Mouse (Mus musculus) lung, postnatal 14 days (tissue): ENCODE measurements around the gene Epb41l1.
"Not testable (repeated sequence)": the region's sequence is repeated elsewhere in the genome, so short reads cannot be mapped to it uniquely, and the experiment has no call there.

Source experiments
- DNase-seq: peaks from one replicate; pipeline ENCODE4 v3.0.0; 2021

The Epb41l1 gene

DNA sequence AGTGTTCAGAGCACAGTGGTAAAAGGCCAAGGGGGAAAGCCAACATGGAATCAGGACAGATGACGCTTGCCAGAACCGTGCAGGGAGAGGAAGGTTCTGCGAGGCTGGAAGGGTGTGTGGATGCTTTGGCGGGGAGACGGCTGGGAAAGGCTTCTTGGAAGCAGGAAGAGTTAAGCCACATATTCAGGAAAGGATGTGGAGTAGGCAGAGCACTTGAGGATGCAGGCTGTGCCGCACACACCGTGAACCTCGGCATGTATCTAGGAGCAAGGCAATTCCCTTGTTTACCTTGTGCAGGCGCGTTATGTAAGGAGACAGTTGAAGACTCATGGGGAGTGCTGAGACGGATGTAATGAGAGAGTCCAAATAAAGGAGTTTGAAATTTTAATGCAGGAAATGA is 69.5 kb downstream of the Epb41l1 start:
- DNase-seq: no peak

DNA sequence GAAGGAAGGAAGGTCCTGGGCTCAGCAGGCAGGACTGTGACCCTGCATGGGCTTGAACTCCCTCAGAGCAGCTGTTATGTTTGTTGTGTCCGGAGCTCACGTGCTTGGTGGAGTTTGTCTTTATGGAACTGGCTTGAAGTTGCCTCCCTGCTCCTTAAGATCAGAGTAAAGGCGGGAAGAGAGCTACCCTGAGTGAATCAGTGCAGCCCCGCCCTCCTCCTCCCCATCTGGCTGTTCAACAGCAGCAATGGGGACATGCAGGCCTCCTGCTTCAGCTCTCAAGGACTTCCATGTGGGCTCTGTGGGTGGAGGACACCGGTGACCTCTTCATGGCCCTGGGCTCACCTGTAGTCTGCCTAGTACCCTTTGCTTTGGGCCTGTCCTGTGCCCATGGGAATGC is 71.1 kb downstream of the Epb41l1 start:
- DNase-seq: no peak

DNA sequence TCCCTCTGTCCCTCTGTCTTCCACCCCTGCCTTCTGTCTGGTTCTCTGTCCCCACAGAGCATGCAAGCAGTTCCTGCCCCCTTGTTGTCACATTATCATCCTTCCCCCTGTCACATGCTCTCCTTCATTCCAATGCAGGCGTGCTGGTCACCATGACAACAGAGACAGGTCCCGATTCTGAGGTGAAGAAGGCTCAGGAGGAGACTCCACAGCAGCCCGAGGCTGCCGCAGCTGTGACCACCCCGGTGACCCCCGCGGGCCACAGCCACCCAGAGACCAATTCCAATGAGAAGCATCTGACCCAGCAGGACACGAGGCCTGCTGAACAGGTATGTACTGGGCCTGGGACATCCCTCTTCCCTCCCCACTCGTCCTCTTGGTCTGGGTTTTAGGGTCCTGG is 73.1 kb downstream of the Epb41l1 start:
- DNase-seq: no peak

DNA sequence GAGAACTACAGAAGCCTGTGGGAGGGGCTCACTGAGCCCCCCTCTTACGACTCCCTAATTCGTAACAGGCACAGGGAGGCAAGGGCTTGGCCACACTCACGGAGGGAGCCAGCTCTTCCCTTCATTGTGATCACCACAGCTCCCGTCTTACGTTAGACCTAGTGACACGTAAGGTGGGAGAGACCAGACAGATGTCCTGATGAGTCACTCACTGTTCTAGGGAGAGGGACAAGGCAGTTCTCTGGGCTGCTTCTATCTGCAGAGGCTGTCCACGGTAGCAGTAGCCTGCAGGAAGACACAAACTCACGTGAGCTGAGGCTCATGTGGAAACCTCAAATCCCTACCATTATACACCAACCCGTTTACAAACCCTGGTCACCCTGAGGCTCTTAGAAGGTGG is 73.8 kb downstream of the Epb41l1 start:
- no peak for DNase-seq

DNA sequence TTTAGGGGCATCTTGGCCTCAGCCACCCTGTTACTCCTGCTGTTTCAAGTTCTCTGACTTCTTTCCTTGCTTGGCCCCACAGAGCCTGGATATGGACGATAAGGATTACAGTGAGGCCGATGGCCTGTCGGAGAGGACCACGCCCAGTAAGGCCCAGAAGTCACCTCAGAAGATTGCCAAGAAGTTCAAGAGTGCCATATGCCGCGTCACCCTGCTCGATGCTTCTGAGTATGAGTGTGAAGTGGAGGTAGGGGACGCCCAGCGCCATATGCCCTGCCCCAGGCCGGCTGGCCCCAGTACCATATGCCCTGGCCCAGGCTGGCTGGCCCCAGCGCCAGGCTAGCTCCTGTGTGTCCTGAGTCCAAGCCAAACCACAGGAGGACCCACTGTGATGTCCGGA is 74.2 kb downstream of the Epb41l1 start:
- no peak for DNase-seq

DNA sequence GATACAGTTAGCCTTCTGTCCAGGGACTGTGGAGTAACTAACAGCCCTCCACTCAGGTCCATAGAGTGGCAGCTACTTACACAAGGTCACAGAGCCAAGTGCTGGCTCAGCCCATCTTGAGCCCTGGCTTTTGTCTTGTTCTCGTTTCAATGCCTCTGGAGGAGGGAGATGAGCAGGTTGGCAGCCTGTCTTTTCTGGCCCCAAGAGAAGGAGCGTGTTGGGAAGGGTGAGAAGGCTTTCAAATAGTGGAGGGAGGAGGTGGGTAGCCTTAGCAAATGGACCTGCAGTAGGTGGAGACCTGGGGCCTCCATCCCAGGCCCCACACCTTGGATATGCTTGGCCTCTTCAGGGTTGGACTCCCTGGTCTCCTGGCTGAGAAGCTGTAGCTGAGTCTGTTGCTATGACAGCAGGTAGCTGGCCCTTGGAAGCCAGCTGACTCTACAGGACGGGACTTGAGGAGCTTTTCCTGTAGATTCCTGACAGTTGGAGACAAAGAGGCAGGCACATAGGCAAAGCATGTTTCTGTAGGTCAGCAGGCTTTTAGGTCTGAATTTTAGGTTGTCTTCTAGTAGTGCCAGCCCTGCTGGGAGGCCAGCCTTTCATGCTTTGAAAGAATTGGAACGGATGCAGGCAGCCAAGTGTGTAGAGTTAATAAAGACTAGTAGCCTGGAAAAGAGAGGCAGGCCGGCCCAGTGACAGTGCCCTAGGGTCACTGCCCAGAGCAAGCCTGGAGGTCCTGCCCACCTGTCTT is 76.3 kb downstream of the Epb41l1 start:
- no peak for DNase-seq

DNA sequence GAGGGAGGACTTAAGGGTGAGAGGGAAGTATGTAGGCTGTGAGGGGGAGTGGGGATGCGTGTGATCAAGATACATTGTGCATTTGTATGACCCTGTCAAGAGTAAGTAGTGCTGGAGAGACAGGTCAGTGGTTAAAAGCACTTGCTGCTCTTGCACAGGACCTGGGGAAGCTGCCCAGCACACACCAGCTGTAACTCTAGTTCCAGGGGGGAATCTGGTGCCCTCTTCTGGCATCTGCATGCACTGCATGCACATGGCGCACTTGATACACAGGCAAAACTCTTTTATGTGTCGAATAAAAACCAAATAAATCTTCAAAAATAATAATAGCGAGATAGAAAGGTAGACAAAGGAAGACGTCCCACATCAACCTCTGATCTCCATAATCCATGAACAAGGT is 77.2 kb downstream of the Epb41l1 start:
- peak; percentile 67 for DNase-seq

DNA sequence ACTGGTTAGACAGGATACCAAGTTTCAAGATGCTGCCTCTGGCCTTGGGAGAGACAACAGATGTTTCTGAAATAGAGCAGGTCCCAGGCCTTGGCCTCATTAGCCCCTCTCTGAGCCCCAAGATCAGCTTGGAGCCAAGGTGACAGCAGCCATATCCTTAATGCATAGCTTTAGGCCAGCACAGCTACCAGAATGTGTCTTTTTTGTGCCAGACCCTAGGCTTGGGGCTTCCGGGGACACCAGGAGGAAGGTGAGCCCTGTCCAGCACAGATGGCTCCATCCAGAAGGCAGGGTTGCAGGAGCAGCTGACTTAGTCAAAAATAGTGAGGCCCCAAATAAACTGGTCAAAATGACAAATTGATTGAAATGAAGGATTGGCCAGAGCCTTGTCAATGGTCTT is 80.3 kb downstream of the Epb41l1 start:
- DNase-seq: no peak

DNA sequence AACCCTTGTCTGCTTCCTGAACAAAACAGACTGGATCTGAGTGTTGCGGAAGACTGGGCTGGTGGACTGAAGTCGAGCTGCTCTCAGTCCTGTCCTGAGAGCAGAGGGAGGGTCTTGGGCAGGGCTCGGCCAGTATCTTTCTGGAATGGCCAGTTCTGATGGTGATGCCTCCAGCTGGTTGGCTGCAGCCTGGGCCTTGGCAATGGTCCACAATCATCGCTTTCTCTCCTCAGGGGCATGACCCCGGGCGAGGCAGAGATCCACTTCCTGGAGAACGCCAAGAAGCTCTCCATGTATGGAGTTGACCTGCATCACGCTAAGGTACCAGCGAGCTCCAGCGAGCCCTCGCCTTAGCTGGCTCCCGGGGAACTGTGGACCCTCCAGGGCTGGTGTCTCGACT is 84.8 kb downstream of the Epb41l1 start:
- peak; percentile 78 for DNase-seq

DNA sequence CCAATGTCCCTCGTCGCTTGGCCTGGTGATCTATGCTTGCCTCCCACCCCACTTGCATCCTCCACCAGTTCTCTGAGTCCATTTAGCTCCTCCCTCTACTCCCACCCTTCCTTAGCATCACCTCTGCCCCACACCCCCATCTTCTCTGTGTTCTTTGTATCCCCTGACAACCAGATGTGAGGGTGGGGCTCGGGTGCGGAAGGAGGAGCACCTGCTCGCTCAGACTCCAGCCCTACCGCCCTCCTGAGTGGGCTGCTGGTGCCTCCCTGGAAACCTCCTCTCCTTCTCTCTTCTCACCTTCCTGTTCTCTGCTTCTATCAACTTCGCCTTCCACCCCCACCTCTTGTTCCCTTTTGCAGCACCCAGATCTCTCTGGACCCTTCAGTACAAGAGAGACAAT is 91.3 kb downstream of the Epb41l1 start:
- no peak for DNase-seq

DNA sequence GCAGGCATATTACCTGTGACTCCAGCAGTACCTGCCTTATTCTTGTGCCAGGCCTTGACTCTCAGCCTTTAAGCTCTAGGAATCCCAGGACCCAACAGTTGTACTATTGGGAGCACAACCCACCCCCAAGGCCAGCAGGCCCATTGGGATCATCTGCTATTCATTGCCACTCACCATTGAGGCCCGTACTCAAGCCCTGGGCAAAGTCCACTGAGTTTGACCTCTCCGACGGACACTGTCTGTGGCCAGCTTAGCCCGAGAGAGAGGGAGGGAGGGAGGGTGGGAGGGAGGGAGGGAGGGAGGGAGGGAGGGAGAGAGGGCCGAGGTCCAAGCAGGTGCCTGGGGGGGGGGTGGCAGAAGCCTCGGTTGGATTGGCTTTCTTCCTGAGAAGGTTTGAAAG is 91.9 kb downstream of the Epb41l1 start:
- no peak for DNase-seq

DNA sequence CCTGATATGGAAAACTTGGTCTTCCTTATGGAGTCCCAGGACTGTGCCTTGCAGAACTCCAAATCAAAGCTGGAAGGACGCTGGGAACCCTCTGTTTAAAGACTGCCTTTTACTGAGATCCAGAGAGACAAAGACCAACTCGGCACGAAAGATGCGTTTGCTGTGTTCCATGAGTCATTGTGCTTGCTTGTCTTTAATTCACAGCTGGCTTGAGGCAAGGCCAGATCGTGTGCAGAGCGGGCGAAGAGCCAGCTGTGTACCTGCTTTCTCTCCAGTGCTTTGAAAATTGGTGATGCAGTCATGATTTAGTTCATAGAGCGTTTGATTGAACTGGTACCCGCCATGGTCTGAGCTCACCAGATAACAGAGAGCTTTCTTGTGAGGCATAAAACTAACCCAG is 94.4 kb downstream of the Epb41l1 start:
- DNase-seq: no peak

DNA sequence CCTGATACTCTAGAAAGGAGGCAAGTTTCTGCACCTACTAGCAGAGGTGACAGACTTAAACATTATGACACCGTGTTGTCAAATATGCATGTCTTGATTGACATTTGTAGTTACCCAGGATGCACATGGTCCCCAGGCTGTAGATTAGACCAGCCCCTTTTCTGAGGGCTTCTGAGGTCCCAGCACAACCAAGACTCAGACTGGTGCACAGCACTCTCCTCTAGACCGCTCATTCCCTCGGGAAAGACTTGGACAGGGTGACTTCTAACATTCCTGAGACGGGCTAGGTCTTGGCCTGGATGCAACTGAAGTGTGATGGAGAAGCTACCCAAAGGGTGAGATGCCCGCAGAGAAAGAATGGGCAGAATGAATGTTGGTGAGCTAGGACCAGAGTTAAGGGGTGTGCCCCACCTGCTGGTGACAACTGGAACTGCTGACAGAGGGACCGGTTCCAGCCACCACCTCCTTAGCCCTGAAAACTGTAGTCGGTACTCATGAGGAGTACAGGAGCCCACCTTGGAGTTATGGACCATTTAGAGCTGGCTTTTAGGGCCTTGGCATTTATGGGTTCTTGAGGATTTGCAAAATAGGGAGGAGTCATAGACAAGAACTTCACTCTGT is 95.0 kb downstream of the Epb41l1 start:
- DNase-seq: peak; percentile 82

DNA sequence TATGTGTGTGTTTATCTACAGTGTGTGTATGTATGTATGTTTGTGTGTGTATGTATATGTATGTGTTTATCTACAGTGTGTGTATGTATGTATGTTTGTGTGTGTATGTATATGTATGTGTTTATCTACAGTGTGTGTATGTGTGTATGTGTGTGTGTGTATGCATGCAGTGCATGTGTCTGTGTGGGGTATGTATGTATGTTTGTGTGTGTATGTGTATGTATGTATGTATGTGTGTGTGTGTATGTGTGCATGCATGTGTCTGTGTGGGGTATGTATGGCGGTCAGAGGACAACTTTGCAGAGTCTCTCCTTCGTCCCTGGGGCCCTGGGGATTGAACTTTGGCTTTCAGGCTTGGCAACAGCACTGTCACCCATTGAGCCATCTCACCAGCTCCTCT is 96.0 kb downstream of the Epb41l1 start:
- DNase-seq: not testable (repeated sequence)

DNA sequence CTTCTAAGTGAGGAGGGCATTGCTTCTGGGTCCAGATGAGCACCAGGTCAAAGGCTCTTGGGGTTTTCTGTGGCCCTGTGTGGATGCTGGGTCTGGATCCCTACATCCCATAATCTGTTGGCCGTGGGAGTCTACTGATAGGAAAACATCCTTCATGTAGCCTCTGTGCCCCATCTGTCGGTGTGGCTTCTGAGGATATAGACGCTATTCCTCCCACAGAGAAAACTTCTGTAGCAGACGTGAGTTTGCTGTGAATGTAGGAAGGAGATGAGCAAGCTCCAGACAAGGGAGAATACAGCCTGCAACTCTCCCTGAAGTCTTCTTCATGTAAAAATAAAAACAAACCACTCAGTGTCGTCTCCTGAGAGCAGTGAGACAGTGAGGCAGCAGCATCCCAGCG is 97.6 kb downstream of the Epb41l1 start:
- DNase-seq: no peak

DNA sequence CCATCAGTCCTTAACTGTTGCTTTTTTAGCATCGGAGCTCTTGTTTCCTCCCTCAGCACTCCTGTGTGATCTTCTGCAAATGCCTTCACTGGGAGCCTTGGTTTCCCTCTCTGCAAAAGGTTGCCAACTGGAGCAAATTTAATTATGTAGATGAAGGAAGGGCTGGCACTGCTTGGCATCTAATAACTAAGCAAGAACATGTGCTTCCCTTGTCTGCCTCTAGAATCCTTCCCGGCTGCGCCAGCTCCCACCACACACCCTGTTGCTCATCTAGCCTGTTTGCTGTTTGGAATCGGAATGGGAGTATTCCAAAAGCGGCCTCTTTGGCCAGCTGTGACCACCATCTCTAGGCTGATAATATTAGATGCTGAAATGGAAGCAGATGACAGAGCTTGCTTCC is 98.9 kb downstream of the Epb41l1 start:
- no peak for DNase-seq

DNA sequence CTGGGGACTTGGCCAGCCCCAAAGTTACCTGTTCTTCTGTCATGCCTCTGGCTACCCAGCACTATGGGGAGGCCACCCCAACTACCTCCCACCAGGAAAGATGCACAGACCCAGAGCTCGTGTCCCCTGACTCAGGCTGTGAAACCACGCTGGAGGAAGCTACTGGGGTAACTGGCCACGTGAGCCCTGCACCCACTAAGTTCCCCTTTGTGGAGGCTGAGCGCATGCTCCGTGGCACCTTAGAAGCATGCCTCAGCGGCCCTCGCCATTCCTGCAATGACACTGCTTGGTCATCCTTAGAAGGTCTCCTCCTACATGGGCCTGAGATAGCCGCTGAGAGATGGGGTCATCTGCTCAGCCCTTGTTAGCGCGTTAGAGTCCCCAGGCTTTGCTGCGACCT is 102.3 kb downstream of the Epb41l1 start:
- no peak for DNase-seq

DNA sequence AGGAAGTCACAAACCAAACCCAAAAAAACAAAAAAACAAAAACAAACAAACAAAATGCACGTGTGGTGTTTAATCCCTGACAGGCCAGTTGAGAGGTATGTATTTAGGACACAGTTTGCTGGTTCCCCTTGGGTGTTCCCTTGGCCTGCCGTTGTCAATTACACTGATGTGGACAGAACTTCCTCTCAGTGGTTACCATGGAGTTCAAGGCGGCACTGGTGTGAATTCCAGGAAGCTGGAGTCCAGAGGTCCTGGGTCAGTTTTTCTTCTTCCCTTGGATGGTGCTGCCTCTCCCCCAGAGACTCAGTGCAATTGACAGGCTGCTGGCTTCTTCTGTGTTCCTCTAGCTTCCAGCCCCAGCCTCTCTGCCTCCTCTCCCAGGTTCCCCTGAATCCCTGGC is 103.4 kb downstream of the Epb41l1 start:
- DNase-seq: peak; percentile 12

DNA sequence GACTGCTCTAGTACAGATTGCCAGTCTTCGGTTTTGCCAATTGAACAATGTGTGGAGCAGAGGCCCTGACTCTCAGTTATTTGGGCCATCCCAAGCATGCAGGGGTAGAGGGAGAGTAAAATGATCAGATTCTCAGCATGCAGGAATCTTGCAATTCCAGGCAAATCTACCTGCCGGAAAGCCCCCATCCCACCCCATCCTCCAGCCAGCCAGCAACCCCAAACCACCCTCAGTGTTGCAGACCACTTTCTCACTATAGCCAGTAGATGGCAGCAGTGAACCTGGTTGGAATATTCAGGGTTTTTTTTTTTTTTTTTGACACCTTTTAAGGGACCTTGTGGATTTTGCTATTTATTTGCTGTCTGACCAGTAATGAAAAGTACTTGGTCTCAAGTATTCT is 109.0 kb downstream of the Epb41l1 start:
- peak; percentile 28 for DNase-seq

DNA sequence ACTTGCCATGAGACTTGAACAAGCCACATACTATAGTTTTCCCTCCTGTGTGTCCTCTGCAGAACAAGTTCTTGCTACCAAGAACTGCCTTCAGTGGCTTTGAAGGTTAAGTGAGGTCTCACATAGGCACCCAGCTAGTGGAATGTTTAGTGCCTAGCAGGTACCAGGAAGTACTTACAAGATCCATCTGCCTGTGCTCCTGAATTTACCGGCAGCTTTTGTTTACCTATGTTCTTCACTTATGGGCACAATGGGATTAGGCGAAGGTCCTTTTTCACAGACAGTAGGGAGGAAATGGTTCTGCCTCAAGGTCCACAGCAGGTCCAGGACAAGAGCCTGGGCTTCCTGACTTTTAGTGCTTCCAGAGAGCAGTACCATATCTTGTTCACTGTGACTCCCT is 112.5 kb downstream of the Epb41l1 start:
- DNase-seq: no peak

DNA sequence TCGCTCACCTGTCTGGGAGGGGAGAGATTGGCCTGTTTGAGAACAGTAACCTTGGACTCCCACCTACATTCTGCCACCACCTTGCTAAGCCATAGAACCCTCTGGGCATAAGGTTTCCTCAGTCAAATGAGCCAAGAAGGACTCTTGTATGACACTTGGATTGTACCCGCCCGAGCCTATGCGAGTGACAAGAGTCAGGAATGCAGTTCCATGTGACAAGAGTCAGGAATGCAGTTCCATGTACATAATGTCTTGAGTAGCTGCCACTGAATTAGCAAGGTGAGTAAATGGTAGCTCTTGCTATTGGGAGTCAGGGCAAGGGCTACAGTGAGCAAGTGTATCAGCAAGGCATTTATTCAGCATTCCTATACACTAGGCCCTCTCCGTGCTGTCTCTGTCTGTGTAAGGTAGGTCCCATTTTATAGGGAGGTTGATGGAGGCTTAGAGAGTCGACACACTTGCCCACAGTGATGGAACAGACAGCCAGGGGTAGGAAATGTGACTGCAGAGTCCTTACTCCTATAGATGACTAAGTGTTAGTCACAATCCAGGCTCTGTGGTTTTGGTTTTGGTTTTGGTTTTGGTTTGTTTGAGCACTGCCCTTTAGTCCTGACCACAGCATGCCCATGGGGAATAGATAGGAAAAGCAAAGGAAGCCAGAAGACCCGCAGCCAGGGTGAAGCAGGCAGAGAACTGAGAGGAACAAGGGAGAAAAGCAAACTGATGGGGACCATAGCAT is 118.3 kb downstream of the Epb41l1 start:
- DNase-seq: no peak

DNA sequence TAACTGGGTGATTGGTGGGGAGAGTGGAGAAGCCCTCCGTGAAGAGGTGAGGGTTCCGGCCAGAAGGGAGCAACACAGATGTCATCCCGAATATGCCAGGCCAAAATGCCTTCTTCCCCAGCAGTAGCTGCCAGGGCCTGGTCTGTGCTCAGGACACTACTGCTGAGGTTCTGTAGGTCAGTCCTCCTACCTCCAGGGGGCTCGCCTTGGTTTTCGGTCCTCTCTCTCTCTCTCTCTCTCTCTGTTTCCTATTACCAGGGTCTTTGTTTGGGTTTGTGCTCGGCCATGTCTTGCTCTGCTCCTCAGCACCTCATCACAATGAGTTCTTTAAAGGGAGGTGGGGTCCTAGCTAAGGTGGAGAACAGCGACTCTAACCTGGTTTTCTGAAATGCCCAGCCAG is 120.3 kb downstream of the Epb41l1 start:
- DNase-seq: no peak

DNA sequence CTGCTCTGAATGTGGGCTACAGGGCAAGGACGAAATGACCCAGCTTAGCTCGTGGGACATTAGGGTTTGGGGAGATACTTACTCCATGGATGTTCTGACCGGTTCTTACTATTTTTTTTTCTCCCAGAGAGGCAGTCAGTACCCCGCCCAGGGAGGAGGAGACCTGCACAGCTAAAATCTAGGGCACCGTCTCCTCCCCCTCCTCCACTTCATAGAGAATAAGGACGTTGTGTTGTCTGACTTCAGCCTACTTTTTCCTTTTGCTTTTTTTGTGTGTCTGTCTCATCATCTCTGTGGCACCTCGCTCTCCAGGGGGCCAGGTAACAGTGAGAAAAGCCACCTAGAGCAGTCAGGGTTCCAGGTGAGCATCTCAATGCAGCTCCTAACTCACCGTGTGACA is 121.7 kb downstream of the Epb41l1 start:
- no peak for DNase-seq

DNA sequence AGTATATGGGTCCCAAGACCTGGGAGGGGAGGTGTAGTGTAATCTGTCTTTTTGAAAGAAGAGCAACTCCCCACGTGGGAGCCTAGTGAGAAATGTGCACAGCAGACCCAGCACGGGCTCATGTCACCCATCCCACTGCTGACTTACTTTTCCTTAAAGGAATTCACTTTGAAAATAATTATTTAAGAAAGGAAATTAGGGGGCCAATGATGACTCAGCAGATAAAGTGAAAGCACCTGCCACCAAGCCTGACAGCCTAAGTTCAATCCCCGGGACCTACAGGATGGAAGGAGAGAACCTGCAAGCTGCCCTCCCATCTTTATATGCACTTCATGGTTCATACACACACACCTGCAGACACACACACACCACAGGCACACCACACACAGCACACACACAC is 123.1 kb downstream of the Epb41l1 start:
- DNase-seq: no peak
